Comparison of ENCODE assay signal across 7 mouse cellular contexts in genomic region chr10:86356819-86357563, GRCm38 (mm10). TPM values are rescaled to one million over a fixed set of nuclear protein-coding genes. Genes with fewer than 3 reads are reported as not detected.
DNase-seq lines count a peak whose midpoint lies in the region; ATAC-seq and TF ChIP-seq lines count a peak whose summit lies in the region.

No protein-coding gene starts in this region.

- ATAC-seq in intestine, postnatal 0 days, result no peak
- no peak; the same call in 1 of the 2 replicates for ATAC-seq in intestine, embryonic 16.5 days
- peak; percentile 22 to 69; a peak in 1 of 4 replicates for ATAC-seq in hematopoietic stem cell, adult 5-6 weeks (replicated peaks in 1 of 2; ENCODE audit: insufficient read depth in 1 of 2, low FRiP score in 2 of 2, low TSS enrichment in 1 of 2, low read depth in 1 of 2, poor library complexity in 2 of 2, severe bottlenecking in 2 of 2)
- ATAC-seq in forebrain, embryonic 14.5 days, result no peak
- no peak for ATAC-seq in heart, embryonic 12.5 days (ENCODE audit: insufficient number of reproducible peaks, low FRiP score)

- no peak overlapping the region for H3K4me3 ChIP-seq in intestine, postnatal 0 days (ENCODE audit: low read depth, low read length)
- H3K4me3 ChIP-seq in intestine, embryonic 16.5 days (ENCODE audit: low read length), result no peak overlapping the region
- H3K4me3 ChIP-seq in forebrain, embryonic 14.5 days (ENCODE audit: low read depth, low read length), result no peak overlapping the region
- no peak overlapping the region for H3K4me3 ChIP-seq in heart, embryonic 12.5 days

- no peak overlapping the region for H3K27ac ChIP-seq in intestine, postnatal 0 days (ENCODE audit: low read depth, low read length)
- no peak overlapping the region for H3K27ac ChIP-seq in intestine, embryonic 16.5 days (ENCODE audit: low read length)
- no peak overlapping the region for H3K27ac ChIP-seq in forebrain, embryonic 14.5 days (ENCODE audit: low read depth, low read length)
- H3K27ac ChIP-seq in heart, embryonic 12.5 days (ENCODE audit: poor library complexity, severe bottlenecking), result no peak overlapping the region

- WGBS in intestine, postnatal 0 days, result 71% methylated on average over 5 of the region's 5 CpGs
- WGBS in intestine, embryonic 16.5 days, result 68% methylated on average over 5 of the region's 5 CpGs
- 59% methylated on average over 5 of the region's 5 CpGs for WGBS in forebrain, embryonic 14.5 days
- WGBS in heart, embryonic 12.5 days, result 49% methylated on average over 5 of the region's 5 CpGs

- peak; percentile 76 for TF ChIP-seq CTCF in intestine, postnatal 0 days (IDR thresholded peaks at IDR 0.05; ENCODE audit: low read depth)

- no peaks in the 10 kb centered on the region for H3K9me3 ChIP-seq in intestine, postnatal 0 days (ENCODE audit: control insufficient read depth)
- H3K9me3 ChIP-seq in intestine, embryonic 16.5 days (ENCODE audit: control insufficient read depth, low read length), result no peaks in the 10 kb centered on the region
- no peaks in the 10 kb centered on the region for H3K9me3 ChIP-seq in forebrain, embryonic 14.5 days (replicated peaks; ENCODE audit: control insufficient read depth, low read length)
- no peaks in the 10 kb centered on the region for H3K9me3 ChIP-seq in heart, embryonic 12.5 days (replicated peaks)

- H3K4me2 ChIP-seq in intestine, postnatal 0 days (replicated peaks; ENCODE audit: low read depth), result no peak overlapping the region
- no peak overlapping the region for H3K4me2 ChIP-seq in intestine, embryonic 16.5 days (ENCODE audit: low read depth, low read length)
- H3K4me2 ChIP-seq in forebrain, embryonic 14.5 days (ENCODE audit: low read length), result no peak overlapping the region
- H3K4me2 ChIP-seq in heart, embryonic 12.5 days, result no peak overlapping the region

- H3K9ac ChIP-seq in intestine, postnatal 0 days (ENCODE audit: low read depth, low read length), result no peak overlapping the region
- no peak overlapping the region for H3K9ac ChIP-seq in intestine, embryonic 16.5 days (ENCODE audit: low read depth, low read length)
- no peak overlapping the region for H3K9ac ChIP-seq in forebrain, embryonic 14.5 days (ENCODE audit: low read length)
- H3K9ac ChIP-seq in heart, embryonic 12.5 days, result no peak overlapping the region

- no peaks in the 10 kb centered on the region for H3K27me3 ChIP-seq in intestine, postnatal 0 days (replicated peaks; ENCODE audit: control insufficient read depth, insufficient read depth, low read length)
- H3K27me3 ChIP-seq in intestine, embryonic 16.5 days (replicated peaks; ENCODE audit: control insufficient read depth, insufficient read depth, low read length), result no peaks in the 10 kb centered on the region
- H3K27me3 ChIP-seq in forebrain, embryonic 14.5 days (replicated peaks; ENCODE audit: control insufficient read depth, insufficient read depth, low read length), result no peaks in the 10 kb centered on the region
- no peaks in the 10 kb centered on the region for H3K27me3 ChIP-seq in heart, embryonic 12.5 days (replicated peaks)

- 0 out of 2 replicates have a peak, but pooled peaks cover 2% of the 10 kb centered on the region for H3K4me1 ChIP-seq in intestine, postnatal 0 days (replicated peaks; ENCODE audit: control insufficient read depth, insufficient read depth, low read length)
- 0 out of 2 replicates have a peak, but pooled peaks cover 3% of the 10 kb centered on the region for H3K4me1 ChIP-seq in intestine, embryonic 16.5 days (ENCODE audit: control insufficient read depth, insufficient read depth, low read length)
- H3K4me1 ChIP-seq in forebrain, embryonic 14.5 days (ENCODE audit: control insufficient read depth, insufficient read depth, low read length), result no peaks in the 10 kb centered on the region
- H3K4me1 ChIP-seq in heart, embryonic 12.5 days (replicated peaks), result peaks cover 10% of the 10 kb centered on the region; the same call in 1 of the 2 replicates

- H3K36me3 ChIP-seq in intestine, postnatal 0 days (ENCODE audit: control insufficient read depth, insufficient read depth), result no peaks in the 10 kb centered on the region
- H3K36me3 ChIP-seq in intestine, embryonic 16.5 days (ENCODE audit: control insufficient read depth, insufficient read depth, low read length), result no peaks in the 10 kb centered on the region
- no peaks in the 10 kb centered on the region for H3K36me3 ChIP-seq in forebrain, embryonic 14.5 days (ENCODE audit: control insufficient read depth, insufficient read depth, low read length)
- H3K36me3 ChIP-seq in heart, embryonic 12.5 days, result no peaks in the 10 kb centered on the region

- DNase-seq in R1 (ENCODE audit: low read depth, low spot score), result peak; percentile 58
- peak; percentile 70 for DNase-seq in lung, postnatal 36 days
- DNase-seq in forebrain, embryonic 14.5 days (ENCODE audit: low spot score), result no peak

RNA-seq across cellular contexts. Expression of gene Timp3, which starts 56.8 kb away (rescaled TPM):
- 24.2 and 29.4 TPM in 2 replicates for polyA plus RNA-seq in intestine, postnatal 0 days (2015; fragmentation: Nextera tagmentation; extraction: Ambion mirVana)
- polyA plus RNA-seq in intestine, embryonic 16.5 days (2015; fragmentation: Nextera tagmentation; extraction: Ambion mirVana), result 43.4 and 43.7 TPM in 2 replicates
- total RNA-seq in hematopoietic stem cell, adult 5-6 weeks (2017), result 1.7 and 2.4 TPM in 2 replicates
- 7.9 and 13.8 TPM in 2 replicates for polyA plus RNA-seq in forebrain, embryonic 14.5 days (2014; fragmentation: Nextera tagmentation; extraction: Ambion mirVana)
- polyA plus RNA-seq in heart, embryonic 12.5 days (2016; fragmentation: Nextera tagmentation; extraction: Ambion mirVana), result 70.8 and 71.5 TPM in 2 replicates

Comparison
In these comparisons a context has a peak if more than half of its experiments do, and no peak if none do; other contexts are left out.
1. ATAC-seq: peak in hematopoietic stem cell, adult 5-6 weeks (2 of 2); none in intestine, postnatal 0 days (single experiment), intestine, embryonic 16.5 days (single experiment), forebrain, embryonic 14.5 days (single experiment) and heart, embryonic 12.5 days (single experiment).